9 mouse cellular contexts compared by ENCODE assay signal in the genomic region with DNA sequence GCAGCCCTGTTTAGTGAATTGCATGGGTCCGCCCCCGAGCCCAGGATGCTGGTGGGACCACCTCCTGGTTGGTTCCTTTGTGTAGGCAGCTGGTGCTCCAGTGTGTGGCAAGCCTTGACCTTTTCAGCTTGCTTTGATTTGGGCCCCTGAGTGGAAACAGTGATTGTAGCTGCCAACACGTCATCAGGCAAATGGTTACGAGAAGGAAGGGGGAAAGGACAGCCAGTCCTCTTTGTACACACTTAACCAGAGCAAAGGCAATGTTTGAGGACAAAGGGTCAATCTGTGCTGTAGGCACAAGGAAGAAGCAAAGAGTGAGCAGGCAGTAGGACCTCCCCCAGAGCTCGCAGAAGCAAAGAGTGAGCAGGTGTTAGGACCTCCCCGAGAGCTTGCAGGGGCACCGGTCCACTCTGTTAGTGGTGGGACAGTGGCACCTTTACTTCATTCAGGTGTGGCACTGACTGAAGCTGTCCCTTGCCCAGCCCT.
DNase-seq lines count a peak whose midpoint lies in the region; ATAC-seq and TF ChIP-seq lines count a peak whose summit lies in the region.
"Had no signal": no experiment of that assay in that cellular context is flagged by ENCODE, and none has a peak within 500 bp of the region (broad histone marks: within the 10 kb centered on the region; RNA-seq: fewer than 3 reads in every experiment).

No protein-coding gene starts in this region.

- H3K27me3 ChIP-seq in hindbrain, embryonic 10.5 days (ENCODE audit: insufficient read depth, poor library complexity, severe bottlenecking), result peaks cover 3% of the 10 kb centered on the region; the same call in 1 of the 2 replicates
- no peaks in the 10 kb centered on the region for H3K27me3 ChIP-seq in hindbrain, embryonic 12.5 days

- no peak overlapping the region for H3K9ac ChIP-seq in hindbrain, embryonic 12.5 days

- H3K4me2 ChIP-seq in hindbrain, embryonic 12.5 days (replicated peaks), result no peak overlapping the region

- TF ChIP-seq CTCF in left cerebral cortex, adult 2 months (IDR thresholded peaks at IDR 0.05), result no peak

- peak overlapping the region; percentile 54 for H3K27ac ChIP-seq in hindbrain, embryonic 10.5 days
- H3K27ac ChIP-seq in hindbrain, embryonic 12.5 days, result no peak overlapping the region
- no peak overlapping the region; the same call in 1 of the 2 replicates for H3K27ac ChIP-seq in left cerebral cortex, adult 2 months
- H3K27ac ChIP-seq: macrophage had no signal

- DNase-seq in hindbrain, embryonic 10.5 days (ENCODE audit: low spot score), result peak; percentile 32
- peak; percentile 60 for DNase-seq in brain, adult 2 months (ENCODE audit: low read depth, low spot score)
- DNase-seq in kidney, adult 9 months, result peak; percentile 58
- DNase-seq in lung, postnatal 25 days (ENCODE audit: low spot score), result peak; percentile 64
- no peak for DNase-seq in ovary, postnatal 14 days (ENCODE audit: low spot score)
- no peak for DNase-seq in left cerebral cortex, adult 2 months (ENCODE audit: extremely low spot score in 1 of 2, low spot score in 2 of 2)
- no peak for DNase-seq in right cerebral cortex, postnatal 25 days

- H3K4me1 ChIP-seq in hindbrain, embryonic 10.5 days (replicated peaks), result peaks cover 19% of the 10 kb centered on the region
- peaks cover 12% of the 10 kb centered on the region for H3K4me1 ChIP-seq in hindbrain, embryonic 12.5 days

- H3K36me3 ChIP-seq in hindbrain, embryonic 10.5 days, result no peaks in the 10 kb centered on the region
- H3K36me3 ChIP-seq in hindbrain, embryonic 12.5 days, result no peaks in the 10 kb centered on the region

- intact Hi-C loops in left cerebral cortex, adult 2 months (cut with DNase I), result no loop called here

- H3K9me3 ChIP-seq in hindbrain, embryonic 10.5 days, result no peaks in the 10 kb centered on the region
- no peaks in the 10 kb centered on the region for H3K9me3 ChIP-seq in hindbrain, embryonic 12.5 days (replicated peaks)

- no peak overlapping the region for H3K4me3 ChIP-seq in hindbrain, embryonic 10.5 days
- H3K4me3 ChIP-seq in hindbrain, embryonic 12.5 days, result no peak overlapping the region
- H3K4me3 ChIP-seq in left cerebral cortex, adult 2 months, result no peak overlapping the region

- 41% methylated on average over 7 of the region's 7 CpGs for WGBS in hindbrain, embryonic 10.5 days
- 30% methylated on average over 7 of the region's 7 CpGs for WGBS in hindbrain, embryonic 12.5 days

- ATAC-seq in hindbrain, embryonic 12.5 days (ENCODE audit: low FRiP score), result no peak

Comparison
In these comparisons a context has a peak if more than half of its experiments do, and no peak if none do; other contexts are left out.
1. DNase-seq: peak in hindbrain, embryonic 10.5 days (single experiment), brain, adult 2 months (single experiment), kidney, adult 9 months (single experiment) and lung, postnatal 25 days (single experiment); none in ovary, postnatal 14 days (single experiment), left cerebral cortex, adult 2 months (0 of 2) and right cerebral cortex, postnatal 25 days (single experiment).